Mouse (Mus musculus) c-Kit-positive CD71-positive TER-119-positive erythroid progenitor cells, embryonic 14.5 days (primary cell): ENCODE data around the gene Gpr62.

Experiments used
- DNase-seq: peaks from one replicate; pipeline ENCODE4 v3.0.0-alpha.2; 2013; ENCODE audit warnings: low spot score

Gpr62 gene

DNA sequence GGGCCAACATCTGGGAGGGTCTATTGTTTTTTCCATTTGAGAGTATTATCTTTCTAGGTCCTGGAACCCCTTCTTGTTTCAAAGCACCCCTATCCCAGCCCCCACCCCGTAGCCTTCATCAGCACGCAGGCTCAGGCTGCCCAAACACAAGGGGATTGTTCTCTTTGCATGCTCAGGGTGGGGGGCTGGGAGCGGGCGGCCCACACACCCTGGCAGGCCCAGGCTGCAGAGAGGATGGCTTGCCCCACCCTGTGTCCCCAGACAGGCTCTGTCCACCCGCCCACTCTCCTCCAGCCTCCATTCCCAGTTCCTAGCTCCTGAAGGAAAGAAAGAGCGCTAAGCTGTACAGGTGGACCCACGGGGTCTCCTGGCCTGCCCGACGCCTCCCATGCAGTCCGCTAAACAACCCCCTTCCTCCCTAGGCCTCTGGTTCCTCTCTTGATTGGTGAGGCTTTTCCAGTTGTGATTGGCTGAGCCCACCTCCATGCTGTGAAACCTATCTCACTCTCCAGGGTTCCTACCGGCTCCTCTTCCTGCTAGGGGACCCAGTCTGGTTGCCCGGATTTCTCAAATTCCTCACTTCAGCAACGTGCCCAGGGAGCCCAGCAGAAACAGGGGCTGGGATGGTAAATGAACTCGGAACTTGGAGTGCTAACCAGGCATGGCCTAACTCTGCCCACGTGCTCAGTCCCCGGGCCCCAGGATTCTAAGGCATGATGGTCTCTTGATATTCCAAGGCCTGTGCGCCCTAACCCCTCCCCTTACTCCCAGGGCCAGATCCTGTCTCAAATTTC is 10.7 kb downstream of the Gpr62 start:
- DNase-seq, result no peak

DNA sequence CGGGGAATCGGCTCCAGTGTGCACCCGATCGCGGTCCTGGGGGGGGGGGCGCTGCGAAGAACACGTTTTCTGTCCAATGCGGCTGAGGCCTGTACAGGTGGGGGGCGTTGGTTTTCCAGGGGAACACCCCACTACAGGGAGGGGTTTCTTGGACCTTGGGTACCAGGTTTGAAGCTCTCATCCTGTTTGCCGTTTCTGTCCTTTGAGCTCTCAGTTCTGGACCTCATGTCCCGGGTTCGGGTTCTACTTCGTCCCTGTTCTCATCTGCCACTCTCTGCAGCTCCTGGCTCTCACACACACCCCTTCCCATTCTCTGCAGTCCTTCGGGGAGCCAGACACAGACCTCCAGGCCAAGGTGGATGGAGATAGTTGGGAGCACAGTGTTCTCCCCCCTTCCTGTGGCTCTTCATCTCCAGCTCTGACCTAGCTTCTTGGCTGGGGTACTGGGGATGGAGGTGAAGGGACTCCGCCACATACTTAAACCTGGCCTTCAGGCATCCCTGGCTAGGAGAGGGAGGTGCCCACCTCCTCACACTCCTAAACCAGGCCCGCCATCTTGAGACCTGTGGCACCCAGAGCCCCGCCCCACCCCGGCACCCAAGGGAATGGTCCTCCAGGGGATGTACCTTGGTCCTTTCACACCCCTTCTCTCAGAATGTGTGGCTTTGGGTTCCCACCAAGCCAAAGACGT is 11.5 kb downstream of the Gpr62 start:
- DNase-seq, result no peak

DNA sequence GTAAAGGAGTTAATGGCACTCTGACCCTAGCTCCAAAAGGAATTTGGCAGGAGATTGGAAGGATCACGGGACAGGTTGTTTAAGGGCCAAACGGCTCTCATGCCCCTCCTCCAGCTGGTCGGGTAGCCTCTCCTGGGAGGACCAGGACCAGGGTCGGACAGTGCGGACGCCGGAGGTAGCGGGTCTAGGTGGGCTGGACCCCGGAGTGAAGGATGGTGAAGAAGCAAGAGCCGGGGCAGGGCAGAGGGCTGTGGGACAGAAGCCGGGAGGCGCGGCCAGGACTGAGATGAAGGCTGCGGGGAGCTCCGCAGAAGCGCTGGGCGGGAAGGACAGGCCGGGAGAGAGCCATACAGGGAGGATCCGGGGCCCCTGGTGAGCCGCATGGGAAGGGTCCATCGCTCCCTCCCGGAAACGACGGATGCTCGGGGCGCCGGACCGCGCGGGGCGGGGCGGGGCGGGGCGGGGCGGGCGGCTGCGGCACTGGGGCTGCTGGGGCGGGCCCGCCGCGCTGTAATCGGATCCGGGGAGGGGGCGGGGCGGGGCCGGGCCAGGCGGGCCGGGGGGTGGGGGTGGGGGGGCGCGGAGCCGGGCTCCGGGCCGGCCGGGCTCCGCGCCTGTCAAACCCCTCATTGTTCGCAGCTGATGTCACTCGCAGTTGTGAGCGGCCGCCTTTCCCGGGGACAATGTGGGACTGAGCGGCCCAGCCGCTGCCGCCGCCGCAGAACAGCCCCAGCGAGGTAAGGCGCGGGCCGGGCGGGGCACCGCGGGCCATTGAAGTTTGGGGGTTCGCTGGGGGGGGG is 12.3 kb downstream of the Gpr62 start, which contains the start of gene Pcbp4:
Gene Pcbp4 (plus strand): TSS at position 21 of the 800 bp plus-strand sequence.
- DNase-seq, result no peak

DNA sequence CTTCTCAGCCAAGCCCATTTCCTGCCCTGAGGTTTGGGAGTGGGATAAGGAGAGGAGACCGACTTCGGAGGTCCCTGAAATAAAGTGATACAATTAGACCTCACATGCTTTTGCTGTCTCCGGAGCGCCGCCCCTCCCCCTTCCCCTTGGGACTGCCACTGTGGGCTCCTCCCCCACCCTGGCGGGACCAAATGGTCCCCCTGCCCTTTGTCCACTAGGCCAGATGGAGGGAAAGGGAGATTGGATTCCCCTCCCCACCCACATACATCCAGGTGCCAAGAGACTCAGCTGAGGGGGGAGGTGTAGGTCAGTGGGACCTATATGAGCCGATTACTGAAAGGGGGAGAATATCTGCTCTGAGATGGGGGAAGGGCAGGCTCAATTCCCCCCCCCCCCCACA is 12.9 kb downstream of the Gpr62 start:
- no peak for DNase-seq

DNA sequence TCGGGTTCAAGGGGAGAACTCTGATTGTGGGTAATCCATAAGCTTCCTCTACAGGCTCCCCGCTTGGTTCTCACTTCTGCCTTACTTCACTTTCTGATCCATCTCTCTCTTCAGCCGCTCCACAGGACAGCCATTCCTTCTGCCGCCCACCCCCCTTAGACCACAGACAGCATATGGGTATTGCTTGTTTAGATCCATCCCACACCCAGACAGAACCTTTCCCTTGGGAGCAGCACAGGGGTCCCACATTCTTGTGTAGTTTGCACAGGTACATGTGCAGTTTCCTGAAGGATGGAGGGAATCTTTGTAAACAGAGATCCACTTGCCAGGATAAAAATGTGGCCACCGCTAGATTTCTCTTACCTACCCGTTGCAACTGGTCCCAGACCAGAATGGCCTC is 13.4 kb downstream of the Gpr62 start:
- DNase-seq, result no peak

DNA sequence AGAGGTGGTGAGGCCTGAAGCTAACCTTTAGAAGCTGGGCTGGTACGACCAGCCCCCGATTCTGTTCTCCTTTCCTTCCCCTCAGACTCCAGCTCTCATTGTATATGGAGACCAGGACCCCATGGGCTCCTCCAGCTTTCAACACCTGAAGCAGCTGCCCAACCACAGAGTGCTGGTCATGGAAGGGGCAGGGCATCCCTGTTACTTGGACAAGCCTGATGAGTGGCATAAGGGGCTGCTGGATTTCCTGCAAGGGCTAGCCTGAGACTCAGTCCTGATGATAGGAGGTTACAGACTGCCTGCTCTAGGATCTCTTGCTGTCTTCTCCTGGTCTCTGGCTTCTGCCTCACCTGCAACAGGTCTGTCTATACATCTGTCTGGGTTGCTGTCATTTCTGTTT is 13.8 kb downstream of the Gpr62 start:
- DNase-seq, result no peak

DNA sequence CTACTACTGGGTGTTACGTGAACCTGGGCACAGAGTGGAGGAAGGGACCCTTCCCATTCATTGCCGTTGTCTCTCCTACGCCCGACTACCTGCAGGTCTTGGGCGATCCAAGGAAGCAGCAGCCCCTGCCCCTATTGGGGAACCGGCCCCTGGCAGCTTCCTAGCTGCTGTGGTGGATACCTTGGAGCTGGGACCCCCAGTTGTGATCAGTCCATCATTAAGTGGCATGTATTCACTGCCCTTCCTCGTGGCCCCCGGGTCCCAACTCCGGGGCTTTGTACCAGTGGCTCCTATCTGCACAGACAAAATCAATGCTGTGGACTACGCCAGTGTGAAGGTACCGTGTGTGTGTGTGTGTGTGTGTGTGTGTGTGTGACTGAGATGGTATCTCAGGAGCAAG is 14.4 kb downstream of the Gpr62 start:
- DNase-seq, result no peak

DNA sequence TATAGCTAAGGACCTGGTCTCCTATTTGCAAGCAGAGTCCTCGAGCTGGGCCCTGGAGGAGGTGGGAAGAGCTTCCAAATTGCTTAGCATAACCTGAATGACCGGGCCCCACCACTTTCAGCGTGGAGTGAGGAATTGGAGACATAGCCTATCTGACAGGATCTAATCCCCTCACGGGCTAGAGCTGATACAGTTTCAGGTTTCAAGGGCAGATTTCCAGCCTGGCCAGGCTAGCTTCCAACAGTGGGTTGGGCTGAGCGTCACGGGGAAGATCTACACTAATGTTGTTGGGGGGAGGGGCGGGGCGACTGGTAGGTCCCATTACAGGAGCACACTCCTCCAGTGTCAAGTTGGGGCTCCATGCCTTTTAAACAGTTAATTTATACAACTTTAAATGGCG is 15.1 kb downstream of the Gpr62 start:
- DNase-seq, result no peak

DNA sequence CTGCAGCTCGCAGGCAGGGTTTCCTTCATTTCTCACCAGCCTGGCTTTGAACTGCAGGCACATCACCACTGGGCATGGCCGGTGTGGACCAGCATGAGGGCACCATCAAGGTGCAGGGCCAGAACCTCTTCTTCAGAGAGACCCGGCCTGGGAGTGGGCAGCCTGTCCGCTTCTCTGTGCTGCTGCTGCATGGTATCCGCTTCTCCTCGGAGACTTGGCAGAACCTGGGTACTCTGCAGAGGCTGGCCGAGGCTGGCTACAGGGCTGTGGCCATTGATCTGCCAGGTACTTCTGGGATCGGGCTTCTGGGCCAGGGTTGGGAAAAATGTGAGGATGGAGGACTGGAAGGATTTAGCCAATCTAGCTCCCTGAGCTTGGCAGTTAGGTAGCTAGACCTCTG is 15.8 kb downstream of the Gpr62 start:
- DNase-seq, result no peak

DNA sequence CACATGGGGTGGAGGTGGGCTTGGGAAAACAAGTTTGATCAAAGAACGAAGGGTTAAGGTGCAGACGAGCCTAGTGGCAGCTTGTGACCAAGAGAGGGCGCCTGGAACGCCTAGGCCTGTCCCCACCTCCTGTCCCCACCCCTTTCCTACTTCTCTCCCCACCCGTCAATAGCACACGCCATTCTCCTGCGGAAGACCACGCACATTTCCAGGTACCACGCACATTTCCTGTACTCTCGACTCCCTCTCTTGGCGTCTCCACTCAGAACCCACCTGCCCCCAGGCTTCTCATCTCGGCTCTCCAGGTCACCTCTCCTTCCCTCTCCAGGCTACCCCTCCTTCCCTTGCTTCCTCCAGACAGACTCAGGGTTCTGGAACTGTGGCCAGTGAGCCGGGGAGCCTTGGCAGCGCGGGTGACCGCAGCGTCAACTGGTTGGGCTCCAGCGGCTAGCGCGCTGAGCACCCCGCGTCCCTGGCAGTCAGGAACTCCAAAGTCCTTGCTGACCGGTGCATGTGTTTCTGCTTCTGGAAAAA is 17.2 kb downstream of the Gpr62 start:
- no peak for DNase-seq

DNA sequence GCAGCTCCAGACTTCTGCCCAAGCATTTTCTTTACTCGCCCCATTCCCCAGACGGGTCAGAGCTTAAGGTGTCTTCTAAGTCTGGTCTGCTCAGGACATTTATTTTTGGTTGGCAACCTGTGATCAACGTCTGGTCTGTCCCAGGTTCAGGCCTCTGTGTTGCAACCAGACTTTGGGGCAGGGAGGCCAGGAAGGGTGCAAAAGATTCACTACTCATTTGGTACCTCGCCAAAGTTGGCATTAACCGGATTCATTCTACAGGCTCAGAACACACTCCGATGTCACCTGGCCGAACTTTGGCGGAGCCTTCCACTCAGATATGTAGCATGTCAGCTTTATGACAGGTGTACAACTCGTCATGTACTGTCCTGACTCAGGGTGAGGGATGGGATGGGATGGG is 17.8 kb downstream of the Gpr62 start:
- no peak for DNase-seq

DNA sequence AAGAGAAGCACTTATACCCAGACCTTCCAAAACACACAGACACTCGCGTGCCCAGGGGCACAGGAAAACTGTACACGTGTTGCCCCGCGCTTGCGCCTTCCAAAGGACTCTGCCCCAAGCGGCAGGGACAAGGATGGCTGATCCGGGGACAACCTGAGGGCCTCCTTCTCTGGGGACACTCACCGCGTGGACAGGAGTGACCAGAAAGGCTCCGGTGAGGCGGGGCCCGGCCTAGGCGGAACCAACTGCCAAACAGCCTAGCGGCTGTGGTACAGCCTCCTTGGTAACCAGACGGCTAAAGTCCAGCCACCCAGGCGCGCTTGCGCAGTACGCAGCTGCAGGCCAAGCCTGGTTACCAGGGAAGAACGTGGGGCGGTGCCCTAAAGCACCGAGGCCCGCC is 18.4 kb downstream of the Gpr62 start, which contains the start of the genes Abhd14b and Abhd14a:
Gene Abhd14b (plus strand): TSS at position 112 of the 400 bp plus-strand sequence.
Gene Abhd14a (minus strand): TSS at position 331 of the 400 bp plus-strand sequence.
- peak; percentile 64 for DNase-seq

DNA sequence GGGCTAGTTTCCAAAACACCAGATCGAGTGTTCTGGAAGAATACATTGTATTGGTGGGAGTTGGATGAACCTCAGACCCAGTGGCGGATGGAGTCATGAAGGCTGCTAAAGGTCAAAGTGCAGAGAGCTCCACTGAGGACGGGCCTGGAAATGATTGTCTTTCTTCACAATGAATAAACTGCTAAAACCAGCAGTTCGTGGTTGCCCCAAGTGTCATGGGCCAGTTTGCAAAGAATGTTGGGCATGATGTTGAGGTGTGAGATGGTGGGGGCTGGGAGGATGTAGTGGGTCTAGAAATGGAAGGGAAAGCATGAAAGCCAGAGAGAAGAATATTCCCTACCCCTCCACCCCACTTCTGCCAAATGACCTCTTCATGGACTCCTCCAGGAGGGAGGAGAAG is 20.9 kb downstream of the Gpr62 start:
- no peak for DNase-seq

DNA sequence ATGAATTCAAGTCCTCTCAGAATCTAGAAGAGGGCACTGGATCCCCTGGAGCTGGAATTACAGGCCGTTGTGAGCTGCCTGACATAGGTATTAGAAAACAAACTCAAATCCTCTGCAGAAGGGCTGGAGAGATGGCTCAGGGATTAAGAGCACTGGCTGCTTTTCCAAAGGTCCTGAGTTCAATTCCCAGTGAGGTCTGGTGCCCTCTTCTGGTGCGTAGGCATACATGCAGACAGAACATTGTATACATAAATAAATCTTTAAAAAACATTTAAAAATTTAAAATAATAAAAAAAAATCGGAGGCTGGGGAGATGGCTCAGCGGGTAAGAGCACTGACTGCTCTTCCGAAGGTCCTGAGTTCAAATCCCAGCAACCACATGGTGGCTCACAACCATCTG is 23.1 kb downstream of the Gpr62 start:
- DNase-seq, result no peak

DNA sequence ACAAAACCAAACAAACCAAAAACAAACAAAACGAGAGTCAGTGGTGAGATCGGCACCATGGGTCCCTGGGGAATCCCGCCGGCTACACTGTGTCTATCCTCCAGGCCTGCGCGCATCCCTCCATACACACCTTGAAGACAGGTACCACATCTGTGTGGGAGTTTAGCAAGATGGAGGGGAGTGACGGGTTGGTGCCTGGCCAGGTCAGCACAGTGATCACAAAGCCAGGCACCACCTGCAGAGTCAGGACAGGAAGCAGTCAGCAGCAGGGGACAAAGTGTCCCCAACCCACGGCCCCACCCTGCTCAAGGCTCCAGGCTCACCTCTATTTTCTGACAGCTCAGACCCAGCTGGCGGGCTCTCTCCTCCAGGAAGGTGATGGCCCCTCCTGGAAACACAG is 29.2 kb downstream of the Gpr62 start:
- DNase-seq, result no peak

DNA sequence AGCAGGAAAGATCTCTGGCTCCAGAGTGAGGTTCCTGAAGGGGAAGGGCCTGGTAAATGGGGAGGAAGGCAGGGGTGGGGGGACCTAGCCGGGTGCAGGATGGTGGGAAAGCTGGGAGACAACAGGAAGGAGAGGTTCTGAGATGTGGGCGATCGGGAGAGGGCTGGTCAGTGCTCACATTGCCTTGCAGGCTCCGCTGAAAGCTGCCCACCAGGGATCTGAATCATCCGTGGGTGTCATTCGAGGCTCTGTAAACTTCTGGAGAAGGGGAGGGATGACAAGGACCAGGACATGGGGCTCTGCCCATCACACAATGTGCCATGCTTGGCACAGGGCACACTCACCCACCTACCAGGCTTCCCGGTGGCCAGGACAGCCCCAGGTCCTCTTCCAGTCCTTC is 32.3 kb downstream of the Gpr62 start:
- DNase-seq, result no peak

DNA sequence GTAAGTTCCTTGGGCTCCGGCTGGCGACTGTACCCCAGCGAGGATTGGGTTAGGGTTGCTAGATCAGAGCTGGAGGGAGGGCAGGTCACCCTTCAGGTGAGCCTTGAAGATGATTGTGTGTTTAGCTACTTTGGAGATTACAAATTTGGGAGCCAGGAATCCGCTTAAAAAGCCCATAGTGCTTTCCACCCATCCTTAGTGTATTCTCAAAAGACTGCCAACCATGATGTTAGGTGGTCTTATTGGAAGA is 35.8 kb downstream of the Gpr62 start:
- DNase-seq, result no peak

DNA sequence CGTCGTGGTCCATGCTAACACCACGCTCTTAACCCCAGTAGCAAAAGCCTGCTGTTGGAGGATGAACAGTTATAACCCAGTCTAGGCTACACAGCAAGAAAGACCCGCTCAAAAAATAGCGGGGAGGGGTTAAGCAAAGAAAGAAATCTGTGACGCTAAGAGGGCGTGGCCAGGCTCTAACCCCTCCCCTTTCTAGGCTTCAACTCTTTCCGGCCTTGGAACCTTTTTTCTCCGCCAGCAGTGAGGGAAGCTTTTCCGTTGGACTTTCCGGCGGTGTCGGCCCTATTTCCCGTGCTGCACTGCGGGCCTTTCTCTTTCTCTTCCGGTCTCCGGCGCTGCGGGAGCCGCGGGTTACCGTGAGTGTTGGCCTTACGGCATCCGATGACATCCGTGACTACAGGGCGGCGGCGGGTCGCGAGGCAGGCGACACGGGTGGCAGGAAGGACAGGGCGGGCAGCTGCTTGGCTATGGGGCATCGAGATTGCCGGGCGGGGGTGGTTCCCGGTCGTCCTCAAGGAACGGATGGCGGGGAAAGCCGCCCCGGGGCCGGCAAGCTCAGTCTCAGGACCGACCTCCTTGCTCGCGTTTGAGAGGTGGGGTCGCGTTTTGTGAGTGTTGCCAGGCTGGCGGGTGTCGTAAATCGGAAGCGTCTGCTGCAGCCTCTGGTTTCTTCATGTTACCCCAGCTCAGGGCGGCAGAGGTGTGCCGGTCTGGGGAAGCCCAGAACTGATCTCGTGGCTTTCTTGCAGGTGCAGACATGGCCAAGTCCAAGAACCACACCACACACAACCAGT is 36.3 kb downstream of the Gpr62 start, which contains the start of gene Rpl29:
Gene Rpl29 (plus strand): TSS at position 234 of the 794 bp plus-strand sequence.
- peak; percentile 93 for DNase-seq

DNA sequence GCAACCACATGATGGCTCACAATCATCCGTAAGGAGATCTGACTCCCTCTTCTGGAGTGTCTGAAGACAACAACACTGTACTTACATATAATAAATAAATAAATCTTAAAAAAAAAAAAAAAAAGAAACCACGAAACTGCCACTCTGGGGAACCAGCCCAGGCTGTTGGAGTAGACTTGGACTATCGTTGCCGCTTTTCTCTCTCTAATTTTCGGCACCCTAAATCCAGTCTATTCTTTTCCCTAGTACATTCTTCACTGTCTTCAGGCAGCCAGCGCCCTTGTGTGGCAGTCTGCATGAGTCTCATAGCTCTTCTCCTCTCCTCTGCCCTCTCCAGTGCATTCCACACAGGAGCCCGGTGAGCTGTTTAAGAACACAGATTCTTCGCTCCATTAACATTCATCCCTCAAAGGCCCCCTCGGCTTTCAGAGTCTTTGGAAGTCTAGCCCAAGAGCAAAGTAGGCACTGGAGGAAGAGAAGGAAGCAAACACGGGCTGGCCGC is 37.0 kb downstream of the Gpr62 start:
- DNase-seq, result no peak

DNA sequence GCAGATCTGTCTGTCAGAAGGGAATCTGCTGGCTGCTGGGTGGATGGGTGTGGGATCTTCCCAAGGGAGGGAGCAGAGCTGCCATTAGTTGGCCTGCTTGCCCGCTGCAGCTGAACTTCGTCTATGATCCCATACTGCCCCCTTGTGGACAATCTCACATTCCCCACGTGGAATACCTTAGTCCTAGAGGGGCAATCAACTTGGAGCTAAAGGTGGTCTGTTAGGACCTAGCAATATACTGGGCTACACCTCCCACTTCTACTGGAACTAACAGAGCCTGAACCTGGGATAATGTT is 43.9 kb downstream of the Gpr62 start:
- peak; percentile 78 for DNase-seq

DNA sequence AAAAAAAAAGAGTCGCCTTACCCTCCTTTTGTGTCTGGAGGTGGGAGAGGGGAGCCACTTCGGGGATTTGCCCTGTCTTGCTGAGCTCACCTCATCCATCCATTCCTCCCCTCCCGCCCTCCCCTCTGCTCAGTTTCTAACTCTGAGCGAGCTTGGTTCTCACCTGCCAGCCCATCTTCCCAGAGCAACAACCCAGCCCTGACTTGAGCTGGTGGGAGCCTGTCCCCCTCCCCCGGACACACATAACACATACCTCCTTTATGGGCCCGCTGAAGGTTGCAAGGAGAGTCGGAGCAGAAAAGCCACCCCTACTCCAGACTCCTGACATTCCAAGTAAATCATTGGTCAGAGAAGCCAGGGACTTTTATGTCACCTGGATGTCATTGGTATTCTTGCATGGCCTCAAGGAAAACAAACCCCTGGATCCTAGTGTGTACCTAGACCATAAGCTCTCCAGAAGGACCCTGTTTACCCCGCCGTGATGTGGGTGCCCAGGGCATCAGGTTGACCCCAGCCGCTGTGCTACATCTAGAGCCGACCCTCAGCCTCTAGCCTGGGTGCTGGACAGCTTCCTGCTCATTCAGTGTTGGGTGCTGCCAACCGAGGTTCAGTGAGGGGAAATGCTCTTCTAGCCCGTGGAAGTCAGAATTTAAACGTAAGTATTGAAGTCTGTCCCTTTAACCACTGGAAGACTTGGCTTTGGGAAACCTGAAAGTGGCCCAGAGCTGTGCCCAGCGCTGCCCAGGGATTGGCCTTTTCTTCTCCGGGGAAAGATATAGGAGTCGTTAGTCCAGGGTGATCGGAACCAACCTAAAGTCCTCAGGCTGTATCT is 44.5 kb downstream of the Gpr62 start:
- DNase-seq, result no peak
